Mouse (Mus musculus) cerebellum, adult (tissue): ENCODE measurements around the gene Trpv2.

Experiments
- ATAC-seq: cut with Nextera tagmentation; 2 replicates; pipeline ENCODE4 v1.9.2; 2017; ENCODE audit warnings: mild to moderate bottlenecking, moderate library complexity, mixed read lengths; ENCODE audit not compliant: insufficient number of reproducible peaks, low FRiP score, low TSS enrichment

Trpv2 gene

GRCm38 (mm10) chr11:62557205-62557604 lies 17.1 kb upstream of the Trpv2 start:
- ATAC-seq: no peak

- no peak for ATAC-seq
Observed at GRCm38 (mm10) chr11:62558152-62558551, 16.1 kb upstream of the Trpv2 start.

DNA sequence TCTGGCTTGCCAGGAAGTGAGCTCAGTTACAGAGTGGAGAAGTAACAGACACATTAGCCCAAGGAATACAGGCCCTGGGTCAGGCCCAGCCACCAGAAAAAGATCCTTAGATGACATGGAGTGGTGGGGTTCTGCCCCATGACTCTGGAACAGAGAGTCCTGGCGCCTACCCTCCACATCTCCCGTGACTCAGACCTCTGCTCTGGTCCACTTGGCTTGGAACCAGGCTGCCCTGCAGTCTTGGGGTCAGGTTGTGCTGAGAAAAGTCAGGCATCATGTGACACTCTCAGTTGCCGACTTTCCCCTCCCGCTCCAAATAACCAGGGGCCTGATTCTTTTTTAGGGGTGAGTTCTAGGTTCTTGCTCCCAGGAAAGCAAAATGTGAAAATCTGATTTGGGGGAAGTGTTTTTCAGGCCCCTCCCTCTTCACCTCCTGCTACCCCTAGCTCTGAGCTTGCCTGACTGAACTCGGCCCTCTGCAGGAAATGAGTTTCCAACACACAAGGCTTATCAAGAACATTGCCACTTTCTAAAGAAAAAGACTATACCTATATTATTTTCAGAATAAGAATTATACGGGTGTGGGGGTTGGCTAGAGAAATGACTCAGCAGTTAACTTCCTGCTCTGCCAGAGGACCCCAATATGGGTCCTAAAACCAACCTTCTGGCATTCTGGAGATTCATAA lies 15.2 kb upstream of the Trpv2 start:
- ATAC-seq: no peak

DNA sequence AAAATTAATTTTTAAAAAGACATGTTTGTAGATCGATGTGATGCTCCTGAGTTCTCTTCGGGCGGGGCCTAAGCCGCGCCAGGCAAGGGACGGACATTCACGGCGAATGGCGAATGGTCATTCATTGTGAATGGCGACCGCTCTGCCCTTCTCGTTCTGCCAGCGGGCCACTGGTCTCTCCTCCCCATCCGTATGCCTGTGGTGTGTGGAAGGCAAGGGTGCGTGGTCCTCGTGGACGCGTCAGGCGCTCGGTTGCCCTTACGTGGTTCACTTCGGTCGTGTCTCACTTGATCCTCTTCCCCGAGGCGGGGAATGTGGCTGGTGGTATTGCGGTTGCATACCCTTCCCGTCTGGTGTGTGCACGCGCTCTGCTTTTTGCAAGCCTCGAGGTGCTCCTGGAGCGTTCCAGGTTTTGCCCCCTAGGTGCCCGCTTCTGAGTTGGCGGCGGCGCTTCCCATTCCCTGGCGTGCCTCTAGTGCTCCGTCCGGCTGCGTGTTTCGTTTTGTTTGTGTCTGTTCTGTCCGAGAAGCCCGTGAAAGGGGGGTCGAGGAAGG lies 13.7 kb upstream of the Trpv2 start:
- ATAC-seq: no peak

- no peak for ATAC-seq
Observed at GRCm38 (mm10) chr11:62563590-62563989, 10.7 kb upstream of the Trpv2 start.

DNA sequence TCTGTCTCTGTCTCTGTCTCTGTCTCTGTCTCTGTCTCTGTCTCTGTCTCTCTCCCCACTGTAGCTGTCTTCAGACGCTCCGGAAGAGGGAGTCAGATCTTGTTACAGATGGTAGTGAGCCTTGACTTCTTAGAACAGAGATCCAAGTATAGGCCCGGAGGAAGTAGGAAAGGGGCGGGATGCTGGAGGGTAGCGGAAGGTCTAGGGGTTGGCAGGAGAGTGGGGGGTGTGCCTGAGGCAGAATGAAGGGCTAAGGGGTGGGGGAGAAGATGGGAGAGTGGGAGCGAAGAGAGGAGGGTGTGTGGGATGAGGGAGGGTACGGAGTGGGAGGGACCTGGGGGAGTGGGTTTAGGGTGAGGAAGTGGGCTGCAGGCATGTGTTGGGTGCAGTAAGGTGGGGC lies 8.5 kb upstream of the Trpv2 start:
- no peak for ATAC-seq

DNA sequence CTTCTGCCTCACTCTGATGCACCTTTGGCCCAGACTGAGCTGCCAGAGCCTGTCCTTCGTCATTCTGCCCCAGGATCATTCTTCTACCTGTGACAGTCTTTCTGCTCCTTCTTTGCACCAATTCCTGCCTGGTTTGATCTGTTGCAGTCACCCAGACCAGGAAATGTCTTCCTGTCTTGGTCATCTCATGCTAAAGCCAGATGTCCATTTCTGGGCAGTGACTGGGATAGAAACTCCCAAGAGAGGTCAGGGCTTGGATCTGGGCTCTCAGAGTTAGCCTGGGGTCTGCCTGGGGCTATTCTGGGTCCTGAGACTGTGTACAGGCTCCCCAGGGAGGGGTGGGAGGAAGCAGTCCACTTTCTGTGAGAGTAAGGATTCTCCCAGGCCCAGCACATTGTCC lies 8.1 kb upstream of the Trpv2 start:
- no peak for ATAC-seq

- ATAC-seq: no peak
Observed at GRCm38 (mm10) chr11:62568300-62568699, 6.0 kb upstream of the Trpv2 start.

DNA sequence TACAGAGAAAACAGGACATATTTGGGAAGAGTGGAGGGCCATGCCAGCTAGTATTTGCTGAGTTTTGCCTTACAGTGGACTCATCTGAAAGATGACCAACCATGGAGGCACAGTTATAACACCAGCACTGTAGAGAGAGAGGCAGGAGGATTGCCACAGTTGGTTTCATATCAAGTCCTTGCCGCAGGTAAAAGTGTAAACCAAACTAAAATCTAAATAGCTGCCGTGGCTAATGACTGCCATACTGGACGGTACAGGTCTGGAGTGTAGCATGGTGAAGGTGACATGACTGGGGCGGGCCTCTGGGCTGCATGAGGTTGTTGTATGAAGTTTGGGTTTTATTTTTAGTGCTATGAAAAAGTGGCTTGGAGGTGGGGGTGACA lies 408 bp downstream of the Trpv2 start:
- ATAC-seq: no peak

- ATAC-seq: peak; percentile 65; the same call in 1 of the 2 replicates
Observed at GRCm38 (mm10) chr11:62575297-62575658, 992 bp downstream of the Trpv2 start.

DNA sequence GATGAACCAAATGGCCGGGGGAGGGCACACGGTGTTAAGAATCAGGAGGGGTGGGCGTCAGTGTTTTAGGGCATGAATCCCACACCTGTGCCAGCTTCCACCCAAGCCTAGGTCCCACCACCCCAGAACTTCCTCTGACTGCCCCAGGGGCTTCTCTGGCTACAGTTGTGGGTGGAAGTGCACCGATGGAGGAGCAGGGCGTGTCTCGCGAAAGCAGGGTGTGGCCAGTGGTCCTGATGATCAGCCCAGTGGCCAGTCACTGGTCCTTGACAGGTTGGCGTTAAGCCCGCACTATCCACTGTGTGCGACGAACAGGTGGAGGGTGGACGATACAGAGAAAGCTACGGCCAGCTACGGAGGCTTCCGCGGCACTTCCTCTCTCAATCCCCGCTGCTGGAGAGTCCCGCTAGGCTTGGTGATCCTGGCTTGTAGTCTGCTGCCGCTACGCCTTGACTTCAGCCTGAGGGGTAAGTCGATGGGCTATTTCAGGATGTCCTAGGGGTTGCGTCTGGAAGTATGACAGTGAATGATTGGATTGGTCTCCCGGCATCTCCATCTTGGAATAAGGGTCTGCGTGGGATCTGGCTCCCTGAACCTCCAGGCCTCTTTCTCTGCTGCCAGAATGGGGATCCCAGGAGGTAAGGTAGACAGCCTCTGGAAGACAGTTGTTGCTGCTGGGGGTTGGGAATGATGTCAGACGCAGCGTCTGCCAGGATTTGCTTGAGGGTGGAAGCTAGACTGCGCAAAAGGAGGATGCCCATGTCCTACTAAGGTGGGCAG lies 1.6 kb downstream of the Trpv2 start:
- peak; percentile 79 for ATAC-seq

- no peak for ATAC-seq
Observed at GRCm38 (mm10) chr11:62576530-62577152, 2.4 kb downstream of the Trpv2 start.

GRCm38 (mm10) chr11:62583031-62583430 lies 8.7 kb downstream of the Trpv2 start:
- ATAC-seq: no peak

DNA sequence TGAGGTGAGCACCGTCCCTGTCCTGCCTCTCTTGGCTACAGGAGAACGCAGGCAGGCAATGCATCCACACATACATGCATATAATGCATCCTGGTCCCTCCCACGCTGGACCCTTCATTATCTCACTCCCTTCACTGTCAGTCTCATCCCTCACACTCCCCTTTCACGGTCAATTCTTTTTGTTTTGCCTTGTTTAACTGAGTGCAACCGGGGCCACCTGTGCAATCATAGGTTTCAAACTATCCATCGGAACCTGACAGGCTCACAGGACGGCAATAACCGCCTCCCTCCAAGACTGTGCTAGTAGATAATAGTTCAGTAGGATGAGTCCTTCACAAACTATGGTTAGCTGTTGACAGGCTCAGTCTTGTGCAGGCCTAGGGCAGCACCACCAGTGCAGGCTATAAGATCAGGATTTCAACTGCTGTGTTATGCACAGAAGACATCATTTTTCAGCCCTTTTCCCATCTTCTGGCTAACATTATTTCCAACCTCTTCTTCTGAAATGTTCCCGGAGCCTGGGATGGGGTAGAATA lies 10.5 kb downstream of the Trpv2 start:
- no peak for ATAC-seq

DNA sequence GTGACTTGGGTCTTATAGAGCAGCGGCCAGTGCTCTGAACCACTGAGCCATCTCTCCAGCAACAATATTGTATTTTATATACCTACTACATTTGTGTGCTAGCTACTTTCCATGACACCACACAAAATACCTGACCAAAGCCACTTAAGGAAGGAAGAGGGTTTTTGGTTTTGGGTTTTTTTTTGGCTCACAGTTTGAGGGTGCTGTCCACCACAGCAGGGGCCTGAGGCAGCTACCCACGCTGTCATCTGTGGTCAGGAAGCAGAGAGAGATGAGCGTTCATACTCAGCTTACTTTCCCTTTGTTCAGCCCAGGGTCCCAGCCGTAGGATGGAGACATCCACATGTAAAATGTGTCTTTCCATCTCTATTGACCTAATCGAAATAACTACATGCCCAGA lies 12.7 kb downstream of the Trpv2 start:
- ATAC-seq: no peak

GRCm38 (mm10) chr11:62589391-62589790 lies 15.1 kb downstream of the Trpv2 start:
- no peak for ATAC-seq

DNA sequence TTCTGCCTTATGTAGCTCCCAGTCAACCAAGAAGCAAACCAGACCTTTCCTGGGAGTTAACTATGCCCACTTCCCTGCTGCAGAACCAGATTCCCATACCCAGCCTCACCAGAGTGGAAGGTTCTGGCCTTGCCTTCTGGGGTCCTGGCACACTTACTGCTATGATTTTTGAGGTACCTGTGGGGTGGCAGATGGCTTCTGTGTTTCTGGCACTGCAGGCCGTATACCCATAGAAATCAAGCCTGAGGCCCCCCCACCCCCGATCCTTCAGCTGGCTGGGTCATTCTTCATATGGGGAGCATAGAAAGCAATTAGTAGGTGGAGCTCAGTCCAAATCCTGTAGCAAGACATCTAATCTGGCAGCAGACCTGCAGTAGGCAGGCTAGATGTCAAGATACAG lies 16.7 kb downstream of the Trpv2 start:
- ATAC-seq: peak; percentile 57; the same call in 1 of the 2 replicates

DNA sequence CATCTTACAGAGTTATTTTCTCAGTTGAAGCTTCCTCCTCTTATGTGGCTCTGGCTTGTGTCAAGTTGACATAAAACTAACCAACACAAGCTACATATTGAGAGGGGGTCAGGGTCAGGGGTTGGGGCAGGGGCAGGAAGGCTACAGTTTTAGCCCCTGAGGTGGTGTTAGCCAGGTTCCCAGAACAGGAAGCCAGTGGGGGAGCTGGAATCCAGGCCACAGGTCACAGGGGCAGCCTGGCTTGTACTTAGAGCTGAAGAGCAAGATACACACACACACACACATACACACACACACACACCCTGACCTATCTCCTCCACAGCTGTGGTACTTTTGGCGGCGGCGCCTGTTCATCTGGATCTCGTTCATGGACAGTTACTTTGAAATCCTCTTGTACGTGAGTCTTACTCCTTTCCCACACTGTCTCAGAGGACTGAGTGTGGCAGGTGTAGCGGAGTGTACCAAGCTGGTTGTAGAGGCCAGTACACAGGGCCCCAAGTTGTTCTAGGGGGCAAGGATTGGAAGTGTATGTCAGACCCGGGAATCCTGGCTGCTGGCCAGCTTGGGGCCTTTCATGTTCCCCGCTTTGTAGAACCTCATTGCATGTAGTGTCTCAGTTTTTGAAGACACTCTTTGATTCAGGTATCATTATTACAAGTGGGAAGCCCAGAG lies 17.8 kb downstream of the Trpv2 start:
- no peak for ATAC-seq

DNA sequence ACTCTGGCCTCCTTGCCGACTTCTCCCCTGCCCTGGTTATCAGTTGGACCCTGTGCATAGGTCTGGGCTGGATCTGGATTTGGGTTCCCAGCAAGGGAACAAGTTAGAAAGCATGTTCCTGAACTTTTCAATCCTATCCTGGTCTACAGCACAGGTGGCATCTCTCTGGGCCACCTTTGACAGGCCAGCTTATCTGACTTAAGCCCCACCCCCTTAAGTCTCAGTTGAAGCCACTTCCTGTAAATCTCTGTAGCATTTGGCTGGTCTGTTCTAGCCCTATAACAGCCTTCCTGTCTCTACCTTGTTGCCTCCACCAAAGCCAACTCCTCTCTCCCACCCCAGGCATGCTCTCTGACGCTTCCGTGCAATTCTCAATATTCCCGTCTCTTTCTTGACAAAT lies 24.3 kb downstream of the Trpv2 start:
- ATAC-seq: no peak
